Mouse (Mus musculus) bone marrow, adult 2 months (tissue): ENCODE measurements around the gene Rrn3.

Source experiments
- CTCF ChIP-seq: fragments of 200-500 bp; IDR thresholded peaks from 2 replicates; pipeline ENCODE4 v1.5.1; 2011; ENCODE audit warnings: low read length, control low read depth; ENCODE audit not compliant: control insufficient read depth, insufficient read depth
- POLR2A ChIP-seq: fragments of 200-500 bp; IDR thresholded peaks from 2 replicates; pipeline ENCODE4 v1.6.1; 2011; ENCODE audit warnings: low read depth, mild to moderate bottlenecking, control low read depth, low read length, borderline replicate concordance; ENCODE audit not compliant: control insufficient read depth

DNA sequence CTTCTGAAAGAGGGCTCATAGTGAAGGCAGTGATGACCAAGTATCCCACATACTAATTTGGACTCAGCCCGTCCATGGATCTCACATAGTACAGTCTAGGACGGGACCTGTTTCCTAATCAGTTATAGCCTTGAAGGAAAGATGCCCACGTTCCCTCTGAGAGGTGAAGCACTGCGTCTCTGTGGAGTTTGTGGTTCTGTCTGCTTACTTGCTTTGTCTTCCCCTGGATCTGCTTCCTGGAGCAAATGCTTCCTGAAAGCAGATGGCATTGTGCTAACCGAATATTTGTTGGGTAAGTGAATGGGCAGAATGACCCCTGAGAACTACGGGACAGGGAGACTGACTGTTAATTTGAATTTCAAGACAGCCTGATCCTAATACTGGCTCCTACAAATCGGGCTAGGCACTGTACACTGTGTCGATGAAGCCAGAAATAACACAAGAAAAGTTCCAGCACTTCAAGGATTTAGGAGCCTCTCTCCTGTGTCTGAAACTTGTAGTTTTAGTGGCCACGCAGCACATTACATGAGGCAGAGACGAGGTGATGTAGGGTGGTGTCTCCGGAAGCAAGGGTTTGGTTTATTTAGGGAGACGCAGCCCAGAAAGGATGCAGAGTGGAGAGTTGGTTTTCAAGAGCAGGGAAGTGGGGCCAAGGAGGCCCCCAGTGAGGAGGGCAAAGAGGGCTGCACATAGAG is 39.4 kb downstream of the Rrn3 start:
- TF ChIP-seq POLR2A (no peak), CTCF (no peak)
